Mouse (Mus musculus) T-helper 1 cell (primary cell): ENCODE measurements around the gene Defb13.
"Not testable (repeated sequence)": the region's sequence is repeated elsewhere in the genome, so short reads cannot be mapped to it uniquely, and the experiment has no call there.

Experiments
- in situ Hi-C: fragments of 300-600 bp; cut with MboI, MseI; formaldehyde crosslinking; loops from one replicate; pipeline ENCODE4 v1.15.1; 2025; ENCODE audit warnings: high pct_unique_total_duplicates

Defb13 gene

DNA sequence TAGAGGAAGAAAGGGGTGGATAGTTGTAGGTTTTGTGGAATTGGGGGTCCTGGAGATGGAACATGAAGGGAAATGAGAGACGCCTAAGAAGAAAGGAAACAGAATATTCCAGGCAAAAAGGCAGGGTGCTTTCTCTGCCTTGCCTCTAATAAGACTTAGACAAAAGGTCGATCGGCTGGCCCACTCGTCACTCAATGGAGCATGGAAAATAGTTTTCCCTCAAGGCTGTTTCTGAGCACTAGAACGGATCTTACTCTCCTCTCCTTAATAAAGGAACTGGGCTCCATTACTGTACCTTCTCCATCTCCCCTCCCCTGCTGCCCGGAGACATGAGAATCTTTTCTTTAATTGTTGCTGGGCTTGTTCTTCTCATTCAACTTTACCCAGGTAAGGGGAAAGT, at the start of gene Defb13:
TSS of gene Defb13 (plus strand) at position 301 of the 400 bp plus-strand sequence.
- in situ Hi-C loops, result no loop called here

DNA sequence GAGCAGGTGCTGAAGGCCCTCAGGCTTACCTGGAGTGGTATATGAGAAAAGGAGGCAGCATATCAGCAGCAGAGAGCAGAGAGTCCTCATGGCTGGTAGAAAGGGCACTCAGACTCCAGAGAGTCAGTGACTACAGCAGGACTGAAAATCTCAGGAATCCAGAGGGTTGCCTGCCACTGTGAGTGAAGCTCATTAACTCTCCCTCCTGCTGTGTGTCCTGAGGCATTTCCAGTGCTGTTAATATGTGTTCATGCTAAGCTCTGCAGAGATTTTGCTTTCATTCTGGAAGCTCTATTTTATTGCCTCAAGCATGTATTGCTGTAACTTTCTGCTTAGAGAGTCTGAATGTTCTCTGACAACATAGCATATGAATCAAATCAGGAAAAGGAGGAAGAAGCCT, 40.3 kb upstream of the Defb13 start, which contains the start of gene Defb11:
TSS of gene Defb11 (minus strand) at position 123 of the 400 bp plus-strand sequence.
- in situ Hi-C loops, result not testable (repeated sequence)

DNA sequence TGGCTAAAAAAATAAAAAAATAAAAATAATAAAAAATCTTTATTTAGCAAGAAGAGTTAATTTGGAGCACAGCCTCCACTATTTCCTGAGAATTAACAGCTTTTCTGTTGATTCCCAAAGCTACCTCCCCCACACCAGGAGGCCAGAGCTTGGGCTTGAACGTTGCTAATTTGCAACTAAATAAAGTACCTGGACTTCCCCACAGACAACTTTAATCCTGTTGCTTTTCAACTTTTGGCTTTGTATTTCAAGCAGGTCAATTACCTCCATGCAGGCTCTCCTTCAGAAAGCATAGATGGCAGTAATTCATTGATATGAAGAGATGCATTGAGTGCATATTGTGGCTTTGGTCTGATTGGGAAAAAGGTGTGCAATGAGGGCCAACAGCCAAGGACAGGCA, 34.6 kb upstream of the Defb13 start:
- in situ Hi-C loops, result no loop called here

DNA sequence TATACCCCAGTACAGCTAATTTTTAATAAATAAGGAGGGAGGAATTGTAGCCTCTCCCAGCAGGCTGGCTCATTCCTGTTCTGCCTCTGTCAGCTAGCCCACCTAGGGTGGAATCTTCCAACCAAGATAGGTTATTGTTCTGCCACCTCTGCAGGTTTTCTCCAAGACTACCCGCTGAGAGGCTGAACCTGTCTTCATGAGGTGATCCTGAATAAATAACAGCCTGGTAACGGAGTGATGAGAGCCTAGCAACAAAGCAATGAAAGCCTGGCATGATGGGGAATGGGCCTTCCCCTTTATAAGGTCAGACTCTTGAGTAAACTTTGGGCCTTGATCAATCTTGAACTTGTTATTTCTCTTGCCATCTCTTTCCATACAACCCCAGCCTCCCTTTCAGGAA, 34.0 kb upstream of the Defb13 start:
- in situ Hi-C loops, result no loop called here

DNA sequence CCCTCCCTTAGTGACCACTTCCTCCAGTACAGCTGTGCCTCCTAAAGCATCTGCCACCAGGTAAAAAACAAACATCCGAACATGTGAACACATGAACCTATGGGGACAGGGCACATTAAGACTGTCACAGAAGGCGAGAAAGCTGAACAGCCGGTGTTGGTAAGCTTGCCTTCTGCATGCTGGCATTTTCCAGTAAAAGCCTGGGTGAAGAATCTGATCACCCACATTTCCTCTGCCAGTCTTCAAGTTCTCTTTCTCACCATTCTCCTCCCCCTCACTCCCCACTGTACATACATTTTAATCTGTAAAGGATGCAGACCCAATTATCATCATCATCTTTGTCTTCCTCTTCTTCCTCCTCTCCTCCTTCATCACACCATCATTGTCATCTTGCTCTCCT, 30.9 kb upstream of the Defb13 start:
- in situ Hi-C loops, result no loop called here

DNA sequence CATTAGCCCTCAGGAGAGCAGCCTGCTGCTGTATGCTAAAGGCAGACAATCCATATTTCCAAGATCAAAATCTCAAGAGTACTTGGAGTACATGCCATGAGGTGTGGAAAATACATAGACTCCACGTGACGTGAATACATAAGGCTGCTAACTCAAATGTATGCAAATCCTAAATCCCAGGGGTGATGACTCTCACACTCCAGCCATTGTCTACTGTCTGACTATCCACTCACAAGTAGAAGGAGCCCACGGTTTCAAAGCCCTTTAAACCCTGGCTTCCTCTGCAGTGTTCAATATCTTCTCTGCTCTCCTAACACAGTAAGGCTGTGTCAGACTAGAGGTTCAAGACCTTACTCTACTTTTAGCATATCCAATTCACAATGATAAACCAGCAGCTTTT, 15.8 kb upstream of the Defb13 start:
- in situ Hi-C loops, result not testable (repeated sequence)

DNA sequence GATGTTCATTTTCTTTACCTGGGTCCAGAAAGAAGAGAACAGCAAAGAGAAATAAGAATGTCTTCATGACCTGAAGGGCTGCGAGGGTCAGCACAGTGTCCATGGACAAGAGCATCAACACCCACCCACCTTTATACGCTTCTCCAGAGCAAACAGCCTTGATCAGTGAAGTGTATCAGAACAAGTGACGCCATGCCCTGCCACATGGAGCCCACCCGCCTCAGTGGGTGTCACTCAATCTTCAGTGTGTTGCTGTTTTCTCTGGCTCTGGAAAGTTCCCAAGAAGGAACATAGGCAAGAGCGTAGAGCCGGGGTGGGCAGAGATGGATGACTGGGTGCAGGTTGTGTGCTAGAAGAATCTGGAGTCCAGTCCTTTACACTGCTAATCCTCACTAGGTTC, 14.0 kb upstream of the Defb13 start, which contains the start of gene Defb15:
TSS of gene Defb15 (minus strand) at position 101 of the 400 bp plus-strand sequence.
- in situ Hi-C loops, result no loop called here

DNA sequence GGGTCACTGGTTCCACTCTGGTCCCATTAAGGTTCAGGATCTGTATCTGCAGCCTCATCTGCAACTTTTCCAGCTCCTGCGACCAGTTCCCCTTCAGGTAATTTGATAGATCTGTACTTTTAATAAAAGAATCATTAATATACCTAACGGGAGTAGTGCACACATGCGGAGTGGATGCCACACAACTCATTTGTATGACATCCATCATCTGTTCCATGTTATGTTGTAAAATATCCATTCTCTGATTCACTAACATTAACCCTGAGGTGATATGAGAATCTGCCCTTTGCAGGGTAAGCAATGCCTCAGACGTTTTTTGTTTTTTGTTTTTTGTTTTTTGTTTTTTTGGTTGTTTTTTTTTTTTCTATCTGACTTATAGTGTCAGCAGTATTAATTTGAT, 8.5 kb upstream of the Defb13 start, which contains the start of gene Defb35:
TSS of gene Defb35 (plus strand) at position 301 of the 400 bp plus-strand sequence.
- in situ Hi-C loops, result not testable (repeated sequence)

DNA sequence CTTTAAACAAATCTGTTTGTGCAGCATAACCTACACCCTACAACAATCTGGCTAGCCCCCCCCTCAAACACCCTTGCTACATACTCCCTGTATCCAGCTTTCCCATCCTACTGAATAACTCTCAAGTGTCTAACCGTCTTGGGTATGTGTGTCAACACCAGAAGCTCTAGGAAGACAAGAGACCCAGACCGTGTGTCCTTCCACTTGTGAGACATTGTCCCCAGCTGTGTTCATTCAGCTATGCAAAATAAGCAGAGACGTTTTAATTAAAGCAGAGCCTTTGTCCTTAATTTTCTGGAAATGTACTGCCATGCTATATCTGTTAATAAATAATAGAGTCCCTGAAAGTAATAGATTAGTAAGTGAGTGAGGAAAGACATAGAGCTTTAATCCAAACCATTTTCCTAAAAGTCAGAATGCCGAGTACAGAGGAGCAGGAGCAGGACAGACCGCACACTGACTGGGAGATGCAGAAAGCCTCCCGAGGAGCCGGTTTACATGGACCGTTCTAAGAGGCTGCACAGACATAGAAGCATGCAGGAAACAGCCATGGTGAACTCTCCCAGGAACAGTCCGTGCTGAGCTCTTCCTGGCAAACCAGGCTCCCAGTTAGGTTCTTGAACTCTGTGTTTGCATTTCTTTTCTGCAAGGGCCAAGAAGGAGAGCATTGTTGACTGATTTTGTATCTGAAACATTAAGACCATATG, 902 bp downstream of the Defb13 start:
- in situ Hi-C loops, result no loop called here

DNA sequence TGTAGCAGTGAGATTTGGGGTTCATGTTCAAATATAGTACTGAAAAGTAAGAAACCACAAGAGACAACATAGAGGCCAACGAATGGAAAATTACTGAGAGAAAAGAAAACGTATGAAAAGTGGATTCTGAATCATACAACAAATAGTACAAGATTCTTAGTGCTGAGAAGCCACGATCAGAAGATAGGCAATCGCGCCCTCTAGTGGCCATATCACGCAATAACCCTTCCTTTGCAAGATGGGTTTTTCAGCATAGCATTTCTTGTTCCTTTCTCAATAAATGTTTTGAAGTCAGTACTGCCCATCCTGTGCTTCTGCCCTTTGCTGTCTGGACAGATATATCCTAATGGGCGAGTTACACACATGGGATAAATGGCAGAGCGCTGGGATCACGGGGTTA, 8.8 kb downstream of the Defb13 start:
- in situ Hi-C loops, result no loop called here

DNA sequence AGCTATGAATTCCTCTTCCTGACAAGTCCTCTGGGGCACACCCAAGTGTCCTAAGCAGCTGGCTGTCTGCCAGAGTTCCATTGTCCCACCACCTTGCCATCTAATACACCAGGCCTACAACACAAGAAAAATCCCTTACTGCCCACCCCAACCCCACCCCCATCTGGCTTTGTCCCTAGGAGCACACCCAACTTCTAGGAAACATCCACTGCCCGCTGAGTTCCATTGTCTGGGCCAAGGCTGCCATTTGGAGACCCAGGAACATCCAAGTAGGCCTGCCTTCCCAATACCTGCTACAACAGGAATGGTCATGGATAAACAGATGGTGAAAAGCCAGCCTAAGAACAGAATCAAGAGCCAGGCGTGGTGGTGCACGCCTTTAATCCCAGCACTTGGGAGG, 9.8 kb downstream of the Defb13 start:
- in situ Hi-C loops, result no loop called here

DNA sequence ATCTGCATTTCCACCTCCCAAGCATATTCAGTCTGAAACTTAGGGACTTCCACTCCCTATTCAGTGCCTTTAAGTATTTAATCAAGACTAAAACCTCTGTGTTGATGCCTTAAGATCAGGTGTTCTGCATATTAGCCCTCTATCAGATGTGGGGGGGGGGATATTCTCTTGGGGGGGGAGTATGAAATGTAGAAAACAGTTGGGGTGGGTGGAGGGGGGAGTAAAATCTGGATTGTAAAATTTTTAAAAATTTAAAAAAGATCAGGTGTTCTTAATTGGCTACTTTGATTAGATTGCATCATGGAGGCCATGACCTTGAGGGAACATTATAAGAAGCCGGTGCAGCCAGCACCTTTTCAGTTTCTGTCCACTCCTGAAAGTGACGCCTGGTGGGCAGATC, 11.9 kb downstream of the Defb13 start, which contains the start of gene Fam90a1a:
TSS of gene Fam90a1a (plus strand) at position 301 of the 400 bp plus-strand sequence.
- in situ Hi-C loops, result no loop called here

DNA sequence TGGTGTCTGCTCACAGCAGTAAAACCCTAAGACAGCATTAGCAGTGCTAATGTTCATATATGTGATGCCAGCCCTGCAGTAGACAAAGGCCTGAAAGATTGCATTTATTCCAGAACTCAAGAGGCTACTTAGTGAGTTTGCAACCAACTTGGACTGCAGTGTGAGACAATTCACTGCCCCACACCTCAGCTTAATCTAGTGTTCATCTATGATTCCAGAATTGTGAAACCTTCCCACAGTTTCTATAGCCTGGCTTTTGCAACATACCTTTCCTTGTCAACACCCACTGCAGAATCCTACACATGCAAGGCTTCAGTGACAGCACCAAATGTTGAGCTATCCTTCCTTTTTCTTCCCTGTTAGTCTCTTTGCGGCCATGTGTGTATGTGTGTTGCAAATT, 20.1 kb downstream of the Defb13 start:
- in situ Hi-C loops, result no loop called here

DNA sequence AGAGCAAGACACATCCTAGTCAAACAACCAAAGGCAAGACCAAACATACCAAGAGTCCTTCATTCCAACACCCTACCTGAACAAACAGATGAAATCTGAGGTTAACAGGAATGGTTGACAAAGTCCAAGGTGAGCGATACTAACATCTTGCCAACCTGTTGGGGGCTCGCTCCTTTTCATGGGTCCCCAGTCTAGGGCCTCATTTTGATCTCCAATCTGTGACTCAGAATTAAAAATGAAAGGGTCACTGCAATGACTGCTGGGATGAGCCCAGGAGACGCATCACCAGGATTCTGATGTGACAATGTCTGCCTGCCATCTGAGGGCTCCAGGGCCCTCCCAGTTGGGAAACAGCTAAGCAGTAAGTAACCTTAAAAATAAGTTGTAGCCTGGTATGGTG, 22.9 kb downstream of the Defb13 start, which contains the start of gene Ccdc70:
TSS of gene Ccdc70 (plus strand) at position 301 of the 400 bp plus-strand sequence.
- in situ Hi-C loops, result no loop called here

DNA sequence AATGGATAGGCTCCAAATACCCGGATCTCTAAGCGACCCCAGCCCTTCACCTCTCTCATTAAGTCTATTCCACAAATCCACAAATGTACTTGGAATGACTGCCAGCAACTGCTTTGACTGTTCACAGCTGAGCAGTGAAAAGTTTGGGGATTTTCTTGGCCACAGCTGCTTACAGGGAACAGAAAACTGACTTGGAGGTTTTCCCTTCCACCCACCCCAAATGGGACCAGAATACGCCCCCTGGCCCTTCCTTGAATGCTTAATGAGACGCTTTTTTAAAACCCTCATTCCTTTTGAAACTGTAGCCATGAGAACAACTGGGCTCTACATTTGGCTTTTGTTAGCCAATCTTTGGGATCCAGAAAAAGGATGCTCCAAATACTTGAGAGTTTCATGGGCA, 31.6 kb downstream of the Defb13 start:
- in situ Hi-C loops, result no loop called here

DNA sequence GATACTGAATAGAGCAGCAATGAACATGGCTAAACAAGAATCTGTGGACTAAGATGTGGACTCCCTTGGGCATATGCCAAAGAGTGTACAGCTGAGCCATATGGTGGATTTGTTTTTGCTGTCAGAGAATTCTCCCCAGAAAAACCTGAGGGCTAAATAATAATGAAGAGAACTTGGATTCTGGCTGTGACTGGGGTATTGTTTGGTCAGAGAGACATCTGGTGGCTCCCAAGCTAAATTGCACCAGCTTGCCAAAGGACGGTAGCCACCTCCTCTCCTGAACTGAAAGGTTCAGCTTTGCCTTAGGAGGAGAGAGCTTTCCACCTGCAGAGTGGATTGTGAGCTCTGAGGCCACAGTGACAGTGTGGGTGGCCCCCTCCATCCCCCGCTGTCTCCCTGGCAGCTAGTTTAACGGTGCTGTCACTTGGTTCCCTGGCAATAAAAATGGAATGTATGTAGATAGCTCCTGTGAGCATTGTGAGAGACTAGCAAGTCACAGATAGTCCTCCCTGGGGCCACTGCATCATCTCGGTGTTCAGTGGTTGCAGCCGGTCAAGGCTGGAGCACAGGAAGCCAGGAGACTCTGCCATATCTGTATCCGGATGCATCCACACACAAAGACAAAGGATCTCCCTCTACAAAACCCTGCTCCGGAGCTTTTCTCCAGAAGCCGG, 35.2 kb downstream of the Defb13 start:
- in situ Hi-C loops, result no loop called here

DNA sequence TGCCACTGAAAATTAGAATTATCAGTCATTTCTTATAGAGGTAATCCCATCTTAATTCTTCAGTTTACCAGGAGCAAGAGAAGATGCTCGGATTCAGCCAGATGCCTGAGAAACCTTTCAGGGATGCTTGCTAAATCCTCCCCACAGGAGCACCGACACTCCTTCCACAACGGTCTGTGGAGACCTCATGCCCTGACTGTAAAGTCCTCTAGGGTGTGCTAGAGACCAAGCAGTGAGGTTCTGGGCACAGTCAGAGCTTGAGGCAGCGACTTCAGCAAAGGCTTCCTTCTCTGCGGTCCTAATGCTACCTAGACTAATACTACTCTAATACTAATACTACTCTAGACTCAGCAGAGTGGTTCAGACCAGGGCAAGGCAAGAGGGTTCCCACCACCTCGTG, 45.6 kb downstream of the Defb13 start:
- in situ Hi-C loops, result no loop called here

DNA sequence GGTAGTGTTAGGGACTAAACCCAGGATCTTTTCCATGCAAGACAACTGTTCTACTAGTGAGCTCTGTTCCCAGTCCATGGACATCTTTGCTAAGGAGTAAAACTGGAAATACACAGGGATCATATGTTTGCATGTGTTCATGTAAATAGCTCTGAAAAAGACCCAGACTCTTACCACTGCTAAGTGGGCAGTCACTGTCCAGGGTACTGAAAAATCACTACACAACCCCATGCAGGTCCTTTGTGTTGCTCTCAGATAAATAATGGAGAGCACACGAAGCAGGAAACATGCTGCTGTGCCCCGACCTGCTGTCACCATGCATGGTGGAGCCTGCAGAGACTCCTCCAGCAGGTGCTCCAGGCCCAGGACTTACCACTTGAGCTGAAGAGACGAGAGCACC, 48.6 kb downstream of the Defb13 start:
- in situ Hi-C loops, result no loop called here
